Mouse (Mus musculus) thymus, postnatal 25 days (tissue): ENCODE measurements at regions not wholly inside any gene's neighbourhood (a gene's known extent, or its start where the extent isn't known, plus 50 kb on each side); places are given as distances from the start of the nearest gene placed in this dataset.

ENCODE experiments used
- DNase-seq: peaks from one replicate; pipeline ENCODE4 v3.0.0; 2022

DNA sequence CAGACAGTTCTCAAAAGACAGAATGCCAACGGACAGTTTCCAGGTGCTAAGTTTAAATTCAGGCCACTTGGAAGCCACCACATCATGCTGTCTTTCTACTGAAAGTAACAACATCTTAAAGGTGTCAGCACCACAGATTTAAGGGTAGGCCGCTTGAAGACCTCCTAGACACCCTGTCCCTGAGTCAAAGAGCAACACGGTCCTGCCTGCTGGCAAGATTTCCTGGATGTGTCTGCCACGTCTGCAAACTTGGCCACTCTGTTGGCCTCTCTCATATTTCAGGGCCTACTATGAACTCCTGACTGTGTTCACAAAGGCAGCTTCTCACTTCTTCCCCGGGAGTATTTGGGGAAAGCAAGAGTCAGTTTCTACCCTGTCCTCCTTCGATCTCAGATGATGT lies 194.7 kb upstream of the Esrrg start:
- no peak for DNase-seq

DNA sequence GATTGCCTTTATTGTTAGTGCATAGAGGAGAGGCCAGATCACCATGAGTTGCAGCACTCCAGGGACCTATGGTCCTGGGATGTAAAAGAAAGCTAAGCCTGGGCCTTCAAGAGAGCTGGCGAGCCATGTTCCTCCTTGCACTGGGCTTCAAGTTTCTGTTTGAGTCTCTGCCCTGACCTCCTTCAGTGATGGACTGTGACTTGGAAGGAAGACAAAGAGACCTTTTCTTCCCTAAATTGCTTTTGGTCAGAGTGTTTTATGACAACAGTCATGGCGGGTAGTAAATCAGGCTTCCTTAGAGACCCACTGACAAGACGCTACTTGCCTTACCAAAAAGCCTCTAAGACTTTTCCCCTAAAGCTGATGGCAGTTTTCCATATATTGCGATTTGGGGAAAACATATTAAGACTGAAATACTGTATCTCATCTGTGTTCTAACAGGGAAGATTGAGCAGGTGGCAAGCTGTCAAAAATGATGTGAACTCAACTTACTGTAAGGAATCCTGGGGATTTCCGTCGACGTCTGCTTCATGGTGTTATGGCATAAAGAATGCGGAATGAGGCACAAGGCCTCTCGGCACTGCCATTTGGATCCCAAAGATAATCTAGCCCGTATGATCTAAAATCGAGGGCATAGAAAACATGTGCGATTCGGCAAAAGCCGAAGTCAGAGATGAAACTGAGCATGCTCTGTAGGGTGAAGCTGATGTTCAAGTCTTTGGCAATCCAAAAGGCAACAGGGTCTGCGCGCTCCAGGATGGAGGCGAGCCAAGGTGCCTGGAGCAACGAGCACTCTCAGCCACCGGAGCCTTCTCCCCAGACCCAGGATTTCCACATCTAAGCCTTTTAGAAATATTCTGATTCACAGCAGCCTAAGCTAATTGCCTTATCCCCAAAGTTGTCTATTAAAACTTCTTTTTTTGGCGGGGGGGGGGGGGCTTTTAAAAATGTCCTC lies 190.1 kb upstream of the Esrrg start:
- no peak for DNase-seq

DNA sequence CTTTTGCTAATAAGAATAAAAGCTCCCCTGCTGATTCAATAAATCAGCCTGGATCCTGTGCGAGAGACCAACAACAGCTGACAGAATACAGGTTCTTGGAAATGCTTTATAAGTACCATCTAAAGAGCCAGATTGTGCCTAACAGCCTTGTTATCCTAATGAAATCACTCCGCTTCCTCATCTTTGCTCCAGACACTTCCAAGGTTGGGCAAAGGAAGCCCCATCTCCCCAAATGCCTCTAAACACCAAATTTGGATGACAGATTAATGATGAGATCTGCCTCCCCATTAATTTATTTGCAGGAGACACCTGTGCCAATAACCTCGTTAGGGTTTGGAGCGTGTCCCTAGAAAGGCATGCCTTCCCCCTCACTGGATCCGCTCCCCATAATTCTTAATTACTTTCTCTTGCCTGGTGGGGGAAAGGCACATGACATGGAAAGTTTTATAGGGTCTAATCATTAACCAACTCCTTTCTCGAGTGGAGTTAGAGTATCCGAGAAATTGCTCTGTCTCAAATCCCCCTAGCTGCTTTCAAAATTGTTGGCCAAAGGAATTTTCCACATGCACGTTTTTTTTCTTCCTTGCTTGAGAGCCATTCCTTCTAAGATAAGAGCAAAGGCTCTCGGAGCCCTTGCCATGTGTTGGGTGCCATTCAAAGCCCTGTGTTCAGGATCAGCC lies 179.9 kb upstream of the Esrrg start:
- no peak for DNase-seq

DNA sequence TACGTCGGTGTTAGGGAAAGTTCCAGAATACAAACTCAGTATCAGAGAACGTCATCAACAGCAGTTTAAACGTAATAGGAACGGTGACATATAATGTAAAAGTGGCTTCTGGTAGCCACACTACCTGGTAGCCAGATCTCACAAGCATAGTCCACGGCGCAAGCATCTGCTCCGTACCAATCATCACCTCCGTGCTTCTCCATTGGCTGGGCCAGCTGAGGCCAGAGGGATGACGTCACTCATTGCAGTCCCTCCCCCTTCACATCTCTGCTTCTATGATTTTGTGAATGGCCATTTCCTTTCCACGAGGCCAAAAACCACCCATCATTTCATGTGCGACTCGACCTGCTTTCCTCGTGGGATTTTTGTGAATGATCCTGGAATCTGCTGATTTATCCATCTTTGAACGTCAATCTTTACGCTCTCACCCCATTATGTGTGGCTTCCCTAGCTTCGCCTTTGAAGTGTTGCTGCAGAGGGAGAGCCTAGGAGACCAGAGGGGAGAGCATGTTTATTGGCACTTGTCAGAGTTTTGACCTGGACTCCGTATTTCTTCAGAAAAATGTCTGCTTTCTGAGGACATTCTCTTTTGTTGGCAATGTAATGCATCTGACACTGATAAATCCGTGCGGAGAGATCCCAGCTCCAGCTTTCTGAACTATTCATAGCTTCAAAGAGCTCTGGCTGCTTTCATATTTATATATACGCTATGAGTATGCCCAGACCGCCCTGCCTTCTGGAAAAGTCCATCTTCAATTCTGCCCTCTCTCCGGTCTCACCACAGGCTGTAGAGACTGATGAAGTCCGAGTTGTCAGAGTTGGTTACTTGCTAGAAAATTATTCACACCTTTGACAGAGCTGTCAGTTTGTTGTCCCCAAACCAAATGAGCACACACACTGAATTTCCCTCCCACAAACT lies 174.6 kb upstream of the Esrrg start:
- no peak for DNase-seq

DNA sequence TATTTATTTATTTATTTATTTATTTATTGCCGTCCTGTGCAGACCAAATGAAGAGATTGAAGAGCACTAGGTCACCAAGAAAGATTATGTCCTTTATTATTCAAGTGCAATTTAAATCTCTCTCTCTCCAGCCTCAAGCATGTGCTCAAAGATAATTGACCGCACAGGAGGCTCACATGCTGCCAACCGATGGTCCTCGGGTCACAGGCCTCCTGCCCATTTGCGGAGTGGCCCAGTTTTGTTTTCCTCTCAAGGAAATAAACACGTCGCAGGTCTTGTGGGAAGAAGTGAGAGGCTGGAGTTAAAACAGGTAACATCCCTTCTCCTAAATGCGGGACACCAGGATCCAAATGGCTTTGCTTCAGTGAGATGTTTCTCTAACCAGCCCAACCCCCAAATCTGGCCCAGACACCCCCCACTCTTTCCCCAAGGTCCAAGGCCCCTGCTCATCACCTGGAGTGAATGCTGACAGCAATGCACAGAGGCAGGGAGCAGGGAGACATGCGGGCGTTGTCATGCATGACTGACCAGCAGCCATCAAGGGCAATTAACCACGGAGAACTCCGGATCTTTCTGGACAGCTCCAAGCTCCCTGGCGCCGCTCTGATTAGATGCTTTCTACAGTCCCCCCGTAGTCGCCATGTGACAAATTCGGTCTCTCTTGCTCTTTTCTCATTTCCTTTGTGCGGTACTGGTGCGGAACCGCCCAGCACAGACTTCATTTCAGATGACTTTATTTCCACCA lies 169.2 kb upstream of the Esrrg start:
- DNase-seq: no peak

DNA sequence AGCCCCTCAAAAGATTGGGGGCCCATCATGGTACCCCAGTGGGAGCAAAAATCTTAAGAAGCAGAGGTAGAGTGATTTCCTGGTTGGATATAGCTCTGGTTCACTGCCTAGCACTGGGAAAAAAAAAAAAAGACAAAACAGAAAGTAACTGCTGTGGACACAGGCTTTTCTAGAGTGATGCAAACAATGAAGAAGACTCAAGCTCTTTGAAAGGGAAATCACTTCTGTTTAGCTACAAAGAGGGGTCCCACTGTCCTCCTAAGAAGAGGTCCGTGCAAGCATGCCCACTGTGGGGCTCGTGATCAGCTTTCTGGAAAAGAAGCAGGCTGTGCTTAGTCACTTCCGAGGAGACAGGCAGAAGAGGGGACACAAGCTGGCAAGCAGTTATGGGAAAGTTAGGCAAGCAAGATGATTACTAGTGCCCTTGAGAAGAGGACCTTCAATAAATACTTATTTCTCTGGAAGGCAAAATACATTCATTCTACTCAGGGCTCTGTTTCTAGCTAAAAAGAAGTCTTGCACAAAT lies 166.9 kb upstream of the Esrrg start:
- no peak for DNase-seq

DNA sequence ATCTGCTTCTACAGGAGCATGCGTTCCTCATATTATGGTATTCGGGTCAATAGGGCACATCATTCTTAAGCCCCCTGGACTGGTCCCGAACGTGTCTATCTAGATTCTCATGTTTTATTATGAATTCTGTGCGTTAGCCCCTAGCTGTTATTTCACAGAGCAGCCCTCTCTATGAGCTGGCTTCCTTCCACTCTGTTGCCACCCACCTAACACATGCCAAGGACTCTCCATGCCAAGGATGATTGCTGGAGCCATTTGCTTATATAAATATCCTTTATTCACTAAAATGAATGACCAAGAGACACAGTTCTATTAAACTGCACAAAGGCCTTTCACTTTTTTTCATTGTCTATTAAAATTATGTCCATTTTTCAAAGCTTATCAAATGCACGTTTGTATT lies 162.1 kb upstream of the Esrrg start:
- no peak for DNase-seq

DNA sequence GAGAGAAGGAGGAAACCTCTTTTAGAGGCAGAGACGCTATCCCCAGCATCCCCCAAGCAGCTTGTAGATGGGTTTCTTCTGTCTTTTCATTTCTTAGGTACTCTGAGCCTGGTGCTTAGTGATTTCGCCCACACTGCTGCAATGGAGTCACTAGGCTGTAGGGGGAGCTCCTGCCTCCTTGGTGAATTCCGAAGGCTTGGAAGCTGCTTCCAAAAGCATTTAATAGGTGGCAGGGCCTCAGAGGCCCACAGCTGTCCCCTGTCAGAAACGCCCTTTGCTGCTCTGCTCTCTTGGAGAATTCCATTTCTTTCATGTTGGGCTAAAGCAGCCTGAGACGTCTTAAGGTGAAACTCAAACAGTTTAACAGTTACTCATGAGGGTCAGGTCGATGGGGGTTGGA lies 160.4 kb upstream of the Esrrg start:
- DNase-seq: peak; percentile 3

DNA sequence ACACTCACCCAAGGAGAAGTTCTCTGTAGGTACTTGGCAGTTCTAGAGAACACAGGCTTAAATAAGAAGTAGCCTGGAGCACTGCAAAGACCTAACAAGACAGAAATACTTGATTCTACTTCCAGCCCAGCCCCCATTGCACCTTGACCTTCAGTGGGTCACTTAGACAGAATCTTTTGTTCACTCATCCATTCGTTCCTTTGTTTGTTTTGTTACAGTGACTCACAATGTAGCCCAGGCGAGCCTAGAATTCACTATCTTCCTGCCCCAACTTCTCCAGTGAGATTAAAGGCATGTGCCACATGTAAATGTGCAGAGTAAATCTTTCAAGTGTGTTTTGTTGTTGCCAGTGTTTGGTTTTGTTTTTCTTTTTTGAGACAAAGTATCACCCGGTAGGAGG lies 158.5 kb upstream of the Esrrg start:
- no peak for DNase-seq

DNA sequence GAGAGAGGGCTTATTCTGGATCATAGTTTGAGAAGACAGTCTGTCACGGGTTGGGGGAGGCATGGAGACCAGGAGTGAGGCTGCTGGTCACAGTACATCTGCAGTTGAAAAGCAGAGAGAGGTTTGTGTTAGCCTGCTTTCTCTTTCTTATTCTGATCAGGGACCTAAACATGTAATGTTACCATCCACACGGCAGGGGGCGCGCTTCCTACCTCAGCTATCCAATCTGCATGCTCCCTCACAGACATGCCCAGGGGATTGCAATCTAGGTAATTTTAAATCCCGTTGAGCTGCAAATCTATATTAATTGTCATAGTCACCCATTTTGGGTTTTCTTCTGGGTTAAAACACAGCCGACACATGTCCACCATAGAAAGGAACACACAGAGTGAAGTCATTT lies 156.4 kb upstream of the Esrrg start:
- DNase-seq: no peak

DNA sequence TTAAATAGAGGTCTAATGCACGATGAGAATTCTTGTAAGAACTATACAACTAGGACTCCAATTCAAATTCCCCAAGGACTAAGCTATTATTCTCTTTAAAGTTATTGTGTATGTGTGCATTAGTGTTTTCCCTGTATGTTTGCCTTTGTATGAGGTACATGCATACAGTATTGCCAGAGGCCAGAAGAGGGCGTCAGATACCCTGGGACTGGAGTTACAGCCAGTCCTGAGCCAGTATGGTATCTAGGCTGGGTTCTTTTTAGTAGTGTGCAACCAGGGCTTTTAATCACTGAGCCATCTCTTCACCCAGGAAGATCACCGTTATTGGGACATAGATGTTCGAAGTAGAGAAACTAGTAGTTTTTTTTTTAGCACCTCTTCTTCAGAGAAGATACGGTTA lies 154.2 kb upstream of the Esrrg start:
- DNase-seq: no peak

DNA sequence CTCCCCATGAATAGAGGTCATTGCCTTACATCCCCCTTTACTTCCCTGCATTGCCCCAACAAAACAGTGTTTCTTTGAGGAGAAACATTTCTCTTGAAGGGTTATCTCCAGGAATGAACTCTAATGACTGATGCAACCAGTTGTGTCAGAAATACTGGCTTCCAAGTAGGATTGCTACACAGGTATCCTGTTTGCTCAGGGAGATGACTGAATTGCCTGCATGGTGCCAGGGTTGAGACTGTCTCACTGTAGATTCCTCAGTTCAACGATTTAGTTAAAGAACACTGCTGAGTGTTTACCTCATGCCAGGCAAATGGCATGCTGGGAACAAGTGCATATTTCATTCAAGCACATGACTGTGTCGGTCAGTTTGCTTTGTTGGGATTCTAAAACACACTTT lies 123.8 kb upstream of the Esrrg start:
- no peak for DNase-seq

DNA sequence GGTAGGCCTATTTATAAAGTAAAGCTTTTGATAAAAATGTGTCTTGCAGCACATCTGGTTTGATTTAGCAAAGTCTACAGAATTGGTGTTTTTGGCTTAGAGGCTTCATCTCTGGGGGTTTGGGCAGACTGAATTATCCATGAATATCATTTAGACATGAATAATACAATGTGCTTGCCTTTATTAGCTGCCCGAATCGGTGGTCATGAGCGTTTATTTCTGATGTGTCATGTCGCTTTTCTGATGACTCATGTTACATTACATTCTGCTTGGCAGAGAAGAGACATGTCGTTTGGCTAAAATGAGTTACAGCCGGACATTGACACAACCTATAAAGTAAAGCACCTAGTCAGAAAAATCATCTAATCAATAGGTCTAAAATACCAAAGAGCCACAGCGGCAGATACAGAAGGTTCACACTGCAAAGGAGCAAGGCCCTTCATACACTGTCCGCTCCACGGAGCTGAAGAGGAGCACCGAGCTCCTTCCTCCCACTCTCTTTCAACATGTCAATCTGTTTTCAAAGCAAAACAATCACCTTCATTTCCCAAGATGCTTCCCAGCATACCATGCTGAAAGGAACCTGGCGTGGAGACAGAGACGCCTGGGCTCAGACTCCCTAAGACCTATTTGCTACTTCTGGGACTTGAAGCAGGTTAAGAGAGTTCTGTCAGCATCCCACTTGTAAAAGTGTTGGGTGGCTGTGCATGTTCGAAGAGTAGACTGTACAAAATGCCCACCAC lies 120.5 kb upstream of the Esrrg start:
- DNase-seq: no peak

DNA sequence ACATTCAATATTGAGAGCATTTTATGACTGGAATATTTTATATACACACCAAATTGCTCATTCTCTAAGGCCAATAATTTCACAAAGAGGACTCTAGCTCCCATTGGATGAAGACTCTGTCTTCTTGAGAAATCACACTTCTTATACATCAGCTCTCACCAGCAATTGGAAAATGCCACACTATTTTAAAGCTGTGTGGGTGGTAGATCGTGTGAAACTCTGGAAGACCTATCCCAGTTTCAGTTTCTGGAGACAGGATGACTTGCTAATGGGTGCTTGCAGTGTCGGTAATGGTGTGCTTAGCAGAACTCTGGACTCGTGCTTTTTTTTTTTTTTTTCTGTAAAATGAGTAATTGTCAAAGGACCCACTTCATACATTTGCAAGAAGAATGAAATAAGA lies 119.1 kb upstream of the Esrrg start:
- no peak for DNase-seq

DNA sequence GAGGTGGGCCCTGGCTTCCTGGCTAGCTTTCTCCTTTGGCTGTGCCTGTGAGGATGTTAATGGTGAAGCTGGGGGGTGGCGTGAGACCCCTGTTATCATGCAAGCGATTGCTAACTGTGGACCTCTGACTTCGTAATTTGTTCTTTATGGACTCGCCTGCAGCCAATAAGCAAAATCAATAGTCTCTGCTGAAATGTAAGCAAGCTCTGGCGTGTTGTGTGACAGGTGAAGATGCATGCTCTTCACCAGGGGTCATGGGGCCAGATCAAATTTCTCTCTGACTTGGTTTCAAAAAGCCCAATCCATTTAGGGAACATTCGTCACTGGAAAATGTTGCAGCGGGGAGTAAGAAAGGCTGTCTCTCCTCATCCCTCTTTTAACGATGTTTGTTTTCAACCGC lies 103.2 kb upstream of the Esrrg start:
- DNase-seq: no peak

DNA sequence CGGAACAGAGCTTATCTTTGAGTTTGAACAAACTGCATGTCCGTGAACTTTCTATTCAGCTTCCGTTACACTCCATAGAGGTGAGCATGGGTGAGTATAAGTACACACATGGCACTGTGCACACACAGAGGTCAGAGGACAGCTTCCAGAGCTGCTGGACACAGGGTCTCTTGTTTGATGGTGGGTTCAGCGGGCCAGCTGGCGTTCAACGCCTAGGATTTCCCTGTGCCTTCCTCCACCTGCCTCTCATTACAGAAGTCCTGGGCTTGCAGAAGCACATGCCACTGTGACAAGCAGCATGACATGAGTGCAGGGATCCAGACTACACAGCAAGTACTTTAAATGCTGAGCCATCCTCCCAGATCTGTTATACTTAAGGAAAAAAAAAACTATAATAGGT lies 101.4 kb upstream of the Esrrg start:
- no peak for DNase-seq

DNA sequence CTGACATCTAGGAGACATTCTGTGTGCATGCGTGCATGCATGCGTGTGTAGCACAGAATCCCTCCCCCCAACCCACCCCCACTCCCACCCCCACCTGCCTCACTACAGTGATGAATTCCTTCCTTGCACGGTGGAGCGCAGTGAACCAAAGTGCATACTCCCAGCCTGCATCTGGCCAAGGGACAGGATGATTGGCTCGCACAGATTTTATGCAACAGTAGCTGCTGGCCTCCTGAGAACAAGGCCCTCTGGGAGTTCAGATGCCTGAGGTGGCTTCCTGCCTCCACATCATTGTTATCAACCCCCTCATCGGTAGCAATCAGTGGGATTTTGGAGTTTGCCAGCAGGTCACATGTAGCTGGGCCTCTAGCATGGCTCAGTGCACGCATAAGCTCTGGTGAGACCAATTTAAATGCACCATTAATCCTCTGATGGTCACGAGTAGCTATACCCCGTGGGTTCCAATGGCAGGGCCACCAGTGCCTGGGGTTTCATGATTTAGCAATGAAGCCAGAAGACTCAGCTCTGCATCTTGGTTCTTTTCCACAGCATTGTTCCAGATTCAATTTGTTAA lies 77.2 kb upstream of the Esrrg start:
- no peak for DNase-seq

DNA sequence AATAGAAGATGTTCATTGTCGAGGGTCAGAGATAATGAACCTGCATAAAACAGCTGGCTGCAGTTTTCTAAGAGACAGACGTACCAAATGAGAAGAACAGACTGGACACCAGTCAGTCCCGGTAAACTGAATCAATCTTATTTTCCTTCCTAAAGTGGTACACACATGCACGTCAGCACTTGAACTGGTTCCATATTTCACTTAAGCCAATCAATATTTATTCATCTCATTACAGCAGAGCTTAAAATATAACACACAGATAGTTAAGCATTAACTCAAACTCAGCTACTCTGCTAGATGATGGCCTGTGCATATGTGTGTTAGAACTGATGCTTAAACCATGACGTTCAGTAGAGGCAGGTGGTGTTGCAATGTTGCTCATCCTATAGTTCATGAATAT lies 72.3 kb upstream of the Esrrg start:
- no peak for DNase-seq

DNA sequence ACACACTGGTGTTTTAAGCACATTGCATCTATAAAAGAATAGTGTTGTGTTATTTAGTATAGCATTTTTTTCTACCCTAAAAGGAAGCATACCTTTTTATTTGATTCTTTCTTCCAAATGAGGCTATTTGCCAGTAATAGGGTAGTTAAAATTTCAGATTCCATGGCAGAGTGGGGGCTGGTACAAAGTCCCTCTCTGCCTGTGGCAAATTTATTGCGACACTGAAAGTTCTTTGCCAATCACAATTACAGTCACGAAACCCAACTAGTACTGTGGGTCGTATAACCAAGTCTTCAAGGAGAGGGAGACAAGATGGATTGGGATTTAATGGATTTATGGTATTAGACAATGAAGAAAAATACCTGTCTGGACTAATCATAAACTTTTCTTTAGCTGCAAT lies 51.9 kb upstream of the Esrrg start:
- DNase-seq: no peak
